Comparison of ENCODE assay signal across 10 mouse cellular contexts in genomic region chr9:47091796-47092195, GRCm38 (mm10).
"Had no signal": no experiment of that assay in that cellular context is flagged by ENCODE, and none has a peak within 500 bp of the region (broad histone marks: within the 10 kb centered on the region; RNA-seq: fewer than 3 reads in every experiment).

No protein-coding gene starts in this region.

- H3K36me3 ChIP-seq: limb, embryonic 12.5 days; liver, embryonic 13.5 days; midbrain, embryonic 13.5 days had no signal

- H3K9me3 ChIP-seq: limb, embryonic 12.5 days; liver, embryonic 13.5 days; midbrain, embryonic 13.5 days had no signal

- H3K4me1 ChIP-seq: limb, embryonic 12.5 days; liver, embryonic 13.5 days; midbrain, embryonic 13.5 days had no signal

- H3K9ac ChIP-seq: limb, embryonic 12.5 days; liver, embryonic 13.5 days; liver, postnatal 0 days; midbrain, embryonic 13.5 days had no signal

- H3K4me2 ChIP-seq: limb, embryonic 12.5 days; liver, embryonic 13.5 days; midbrain, embryonic 13.5 days had no signal

- H3K4me3 ChIP-seq: limb, embryonic 12.5 days; liver, embryonic 13.5 days; midbrain, embryonic 13.5 days had no signal

- H3K27me3 ChIP-seq: limb, embryonic 12.5 days; liver, embryonic 13.5 days; midbrain, embryonic 13.5 days had no signal

- DNase-seq: kidney, adult 8-10 months; kidney, postnatal 25 days; layer of hippocampus, postnatal 36 days; liver; liver, embryonic 13.5 days; liver, postnatal 0 days; thymus, postnatal 14 days had no signal

- ATAC-seq: liver, postnatal 0 days; midbrain, embryonic 13.5 days had no signal

- H3K27ac ChIP-seq: limb, embryonic 12.5 days; liver, embryonic 13.5 days; midbrain, embryonic 13.5 days; stomach, postnatal 0 days had no signal
